Mouse (Mus musculus) hindbrain, embryonic 11.5 days (tissue): Measurements from ENCODE around the gene Stam. TPM values are rescaled to one million over a fixed set of nuclear protein-coding genes. Genes with fewer than 3 reads are reported as not detected.

ENCODE experiments used
- ATAC-seq: fragments of 200-750 bp; cut with Nextera tagmentation; 2 replicates; pipeline ENCODE4 v1.8.0; 2017; ENCODE audit warnings: mild to moderate bottlenecking, moderate TSS enrichment, moderate library complexity; ENCODE audit not compliant: low FRiP score
- DNase-seq: peaks from one replicate; pipeline ENCODE4 v3.0.0-alpha.2; 2015; ENCODE audit warnings: low spot score
- H3K27ac ChIP-seq: fragments of 300-500 bp; sonication (generic); 2 replicates; pipeline ENCODE4 v1.5.1; 2014; ENCODE audit warnings: mild to moderate bottlenecking, low read depth, low read length
- H3K27me3 ChIP-seq: fragments of 300-500 bp; sonication (generic); 2 replicates; pipeline ENCODE4 v1.6.1; 2014; ENCODE audit warnings: mild to moderate bottlenecking, low read length, moderate library complexity, mixed read lengths; ENCODE audit not compliant: control insufficient read depth, insufficient read depth
- H3K36me3 ChIP-seq: fragments of 300-500 bp; sonication (generic); 2 replicates; pipeline ENCODE4 v1.6.1; 2014; ENCODE audit warnings: mild to moderate bottlenecking, low read length, moderate library complexity, mixed read lengths; ENCODE audit not compliant: control insufficient read depth, insufficient read depth
- H3K4me1 ChIP-seq: fragments of 300-500 bp; sonication (generic); replicated peaks from 2 replicates; pipeline ENCODE4 v1.6.1; 2014; ENCODE audit warnings: low read length, mixed read lengths; ENCODE audit not compliant: control insufficient read depth, insufficient read depth
- H3K4me2 ChIP-seq: fragments of 300-500 bp; sonication (generic); replicated peaks from 2 replicates; pipeline ENCODE4 v1.6.1; 2014; ENCODE audit warnings: mild to moderate bottlenecking, low read depth, low read length
- H3K4me3 ChIP-seq: fragments of 300-500 bp; sonication (generic); 2 replicates; pipeline ENCODE4 v1.5.1; 2014; ENCODE audit warnings: low read depth, low read length
- H3K9ac ChIP-seq: fragments of 300-500 bp; sonication (generic); 2 replicates; pipeline ENCODE4 v1.6.1; 2014; ENCODE audit warnings: low read depth, low read length
- H3K9me3 ChIP-seq: fragments of 300-500 bp; sonication (generic); 2 replicates; pipeline ENCODE4 v1.6.1; 2016; ENCODE audit warnings: low read length; ENCODE audit not compliant: control insufficient read depth
- WGBS: fragments of 180-500 bp; shearing (Covaris S2); extraction: QIAGEN DNeasy Blood & Tissue Kit; methylation state at CpG from one replicate; pipeline ENCODE4 v1.1.7; 2014; 5-methylcytosine and 5-hydroxymethylcytosine counted together
- polyA plus RNA-seq: library from polyadenylated mRNA; unstranded; fragments of >200 nt; fragmentation: Nextera tagmentation; extraction: Ambion mirVana; gene quantifications from 2 replicates; pipeline ENCODE4 v1.2.1, GENCODE M21; 2014

The Stam gene
- polyA plus RNA-seq, 1 experiment from 2014 or later, result 116 TPM

- no peak for ATAC-seq
- H3K4me1 ChIP-seq, result no peaks in the 10 kb centered on the region
- H3K4me2 ChIP-seq, result no peak overlapping the region
Observed at GRCm38 (mm10) chr2:14100533-14100932, 26.6 kb downstream of the Stam start.

GRCm38 (mm10) chr2:14102603-14103002, 28.7 kb downstream of the Stam start:
- DNase-seq, result no peak
- WGBS, result 96% methylated on average over 2 of the region's 2 CpGs
- H3K36me3 ChIP-seq, result no peaks in the 10 kb centered on the region

More at GRCm38 (mm10) chr2:14100533-14100932, 26.6 kb downstream of the Stam start:
- Histone ChIP-seq H3K36me3 (no peaks in the 10 kb centered on the region), H3K9ac (no peak overlapping the region), H3K4me3 (no peak overlapping the region), H3K27ac (no peak overlapping the region), H3K9me3 (no peaks in the 10 kb centered on the region), H3K27me3 (no peaks in the 10 kb centered on the region)
- no peak for DNase-seq

GRCm38 (mm10) chr2:14103924-14104323, 30.0 kb downstream of the Stam start:
- WGBS, result 92% methylated on average over 1 of the region's 1 CpGs
- Histone ChIP-seq H3K9me3 (no peaks in the 10 kb centered on the region), H3K36me3 (no peaks in the 10 kb centered on the region), H3K27ac (no peak overlapping the region), H3K4me3 (no peak overlapping the region), H3K4me2 (no peak overlapping the region), H3K27me3 (no peaks in the 10 kb centered on the region), H3K4me1 (no peaks in the 10 kb centered on the region), H3K9ac (no peak overlapping the region)
- DNase-seq (no peak), ATAC-seq (no peak)

More at GRCm38 (mm10) chr2:14102603-14103002, 28.7 kb downstream of the Stam start:
- Histone ChIP-seq H3K4me2 (no peak overlapping the region), H3K9ac (no peak overlapping the region), H3K27ac (no peak overlapping the region), H3K27me3 (no peaks in the 10 kb centered on the region), H3K4me1 (no peaks in the 10 kb centered on the region), H3K9me3 (no peaks in the 10 kb centered on the region), H3K4me3 (no peak overlapping the region)
- no peak for ATAC-seq

- no peak overlapping the region for H3K9ac ChIP-seq
- ATAC-seq, result no peak
- H3K4me1 ChIP-seq, result no peaks in the 10 kb centered on the region
- WGBS, result 89% methylated on average over 3 of the region's 3 CpGs
- no peak overlapping the region for H3K4me2 ChIP-seq
- no peaks in the 10 kb centered on the region for H3K36me3 ChIP-seq
- no peaks in the 10 kb centered on the region for H3K27me3 ChIP-seq
- H3K27ac ChIP-seq, result no peak overlapping the region
- no peaks in the 10 kb centered on the region for H3K9me3 ChIP-seq
- DNase-seq, result no peak
- no peak overlapping the region for H3K4me3 ChIP-seq
Observed at GRCm38 (mm10) chr2:14107673-14108072, 33.8 kb downstream of the Stam start.

- no peaks in the 10 kb centered on the region for H3K27me3 ChIP-seq
- no peaks in the 10 kb centered on the region for H3K36me3 ChIP-seq
- no peak overlapping the region for H3K4me2 ChIP-seq
- H3K9ac ChIP-seq, result no peak overlapping the region
- DNase-seq (no peak), ATAC-seq (no peak)
- H3K27ac ChIP-seq, result no peak overlapping the region
- no peak overlapping the region for H3K4me3 ChIP-seq
- WGBS, result 91% methylated on average over 6 of the region's 6 CpGs
- no peaks in the 10 kb centered on the region for H3K9me3 ChIP-seq
- no peaks in the 10 kb centered on the region for H3K4me1 ChIP-seq
Observed at GRCm38 (mm10) chr2:14126387-14126786, 52.5 kb downstream of the Stam start.

- ATAC-seq (no peak), DNase-seq (no peak)
- 75% methylated on average over 3 of the region's 3 CpGs for WGBS
- no peak overlapping the region for H3K27ac ChIP-seq
- no peaks in the 10 kb centered on the region for H3K9me3 ChIP-seq
- H3K36me3 ChIP-seq, result no peaks in the 10 kb centered on the region
- no peaks in the 10 kb centered on the region for H3K27me3 ChIP-seq
- no peak overlapping the region for H3K4me2 ChIP-seq
- no peaks in the 10 kb centered on the region for H3K4me1 ChIP-seq
- H3K9ac ChIP-seq, result no peak overlapping the region
- H3K4me3 ChIP-seq, result no peak overlapping the region
Observed at GRCm38 (mm10) chr2:14127629-14128028, 53.7 kb downstream of the Stam start.

GRCm38 (mm10) chr2:14130641-14131339, 56.9 kb downstream of the Stam start:
- 93% methylated on average over 12 of the region's 12 CpGs for WGBS
- Histone ChIP-seq H3K4me2 (no peak overlapping the region), H3K9ac (no peak overlapping the region), H3K36me3 (no peaks in the 10 kb centered on the region), H3K9me3 (no peaks in the 10 kb centered on the region), H3K27me3 (no peaks in the 10 kb centered on the region), H3K4me3 (no peak overlapping the region), H3K4me1 (no peaks in the 10 kb centered on the region), H3K27ac (no peak overlapping the region)
- DNase-seq (no peak), ATAC-seq (no peak)

GRCm38 (mm10) chr2:14132468-14133326, 58.8 kb downstream of the Stam start:
- no peak overlapping the region for H3K4me3 ChIP-seq
- no peak for ATAC-seq
- DNase-seq, result no peak
- no peaks in the 10 kb centered on the region for H3K9me3 ChIP-seq
- H3K27ac ChIP-seq, result no peak overlapping the region
- no peak overlapping the region for H3K9ac ChIP-seq
- WGBS, result 95% methylated on average over 4 of the region's 4 CpGs
- H3K4me2 ChIP-seq, result no peak overlapping the region
- no peaks in the 10 kb centered on the region for H3K4me1 ChIP-seq
- no peaks in the 10 kb centered on the region for H3K36me3 ChIP-seq
- no peaks in the 10 kb centered on the region for H3K27me3 ChIP-seq

GRCm38 (mm10) chr2:14136906-14137305, 63.0 kb downstream of the Stam start:
- Histone ChIP-seq H3K27me3 (no peaks in the 10 kb centered on the region), H3K4me3 (no peak overlapping the region), H3K4me1 (no peaks in the 10 kb centered on the region), H3K9me3 (no peaks in the 10 kb centered on the region), H3K9ac (no peak overlapping the region), H3K4me2 (no peak overlapping the region), H3K36me3 (no peaks in the 10 kb centered on the region), H3K27ac (no peak overlapping the region)
- WGBS, result 77% methylated on average over 3 of the region's 3 CpGs
- ATAC-seq, result peak; percentile 51; the same call in 1 of the 2 replicates
- DNase-seq, result no peak
